Comparison of ENCODE assay signal across 7 mouse cellular contexts in genomic region chr1:96872361-96872693, GRCm38 (mm10). TPM values are rescaled to one million over a fixed set of nuclear protein-coding genes. Genes with fewer than 3 reads are reported as not detected.
DNase-seq lines count a peak whose midpoint lies in the region; ATAC-seq and TF ChIP-seq lines count a peak whose summit lies in the region.

No protein-coding gene starts in this region.

- no peaks in the 10 kb centered on the region for H3K36me3 ChIP-seq in lung, postnatal 0 days (ENCODE audit: insufficient read depth, low read length)
- no peaks in the 10 kb centered on the region for H3K36me3 ChIP-seq in forebrain, embryonic 13.5 days (ENCODE audit: poor library complexity, severe bottlenecking)
- H3K36me3 ChIP-seq in limb, embryonic 11.5 days (ENCODE audit: control insufficient read depth, insufficient read depth, low read length): no peaks in the 10 kb centered on the region

- no peaks in the 10 kb centered on the region for H3K9me3 ChIP-seq in lung, postnatal 0 days (ENCODE audit: low read length)
- H3K9me3 ChIP-seq in forebrain, embryonic 13.5 days (replicated peaks): no peaks in the 10 kb centered on the region
- H3K9me3 ChIP-seq in limb, embryonic 11.5 days (ENCODE audit: control insufficient read depth, low read length): no peaks in the 10 kb centered on the region

- H3K27ac ChIP-seq in lung, postnatal 0 days (ENCODE audit: low read length): no peak overlapping the region; the same call in 1 of the 2 replicates
- no peak overlapping the region for H3K27ac ChIP-seq in forebrain, embryonic 13.5 days
- no peak overlapping the region for H3K27ac ChIP-seq in limb, embryonic 11.5 days (replicated peaks; ENCODE audit: low read depth, low read length)
- H3K27ac ChIP-seq in olfactory bulb, adult 2 months (ENCODE audit: insufficient read depth, low read depth, low read length): no peak overlapping the region

- peak overlapping the region; percentile 70 for H3K4me2 ChIP-seq in lung, postnatal 0 days (replicated peaks; ENCODE audit: low read depth, low read length)
- peak overlapping the region; percentile 92 for H3K4me2 ChIP-seq in forebrain, embryonic 13.5 days
- peak overlapping the region; percentile 90 for H3K4me2 ChIP-seq in limb, embryonic 11.5 days (ENCODE audit: low read depth, severe bottlenecking)

- peak overlapping the region; percentile 51 for H3K4me3 ChIP-seq in lung, postnatal 0 days (ENCODE audit: low read depth, low read length)
- H3K4me3 ChIP-seq in forebrain, embryonic 13.5 days: peak overlapping the region; percentile 57
- H3K4me3 ChIP-seq in limb, embryonic 11.5 days (ENCODE audit: low read depth, low read length): peak overlapping the region; percentile 42
- H3K4me3 ChIP-seq in olfactory bulb, adult 2 months (ENCODE audit: insufficient read depth, low read depth, low read length): peak overlapping the region; percentile 58

- DNase-seq in lung, postnatal 0 days (ENCODE audit: low spot score): no peak
- no peak for DNase-seq in lung, postnatal 4 days
- DNase-seq in limb, embryonic 11.5 days (ENCODE audit: low spot score): no peak
- DNase-seq in natural killer cell, adult 2 months (ENCODE audit: low spot score in 2 of 2): no peak
- no peak for DNase-seq in right cerebral cortex, postnatal 36 days (ENCODE audit: low spot score in 2 of 2)

- no peaks in the 10 kb centered on the region for H3K27me3 ChIP-seq in lung, postnatal 0 days (replicated peaks; ENCODE audit: insufficient read depth, low read length)
- H3K27me3 ChIP-seq in forebrain, embryonic 13.5 days: 0 out of 2 replicates have a peak, but pooled peaks cover 13% of the 10 kb centered on the region
- peaks cover 10% of the 10 kb centered on the region for H3K27me3 ChIP-seq in limb, embryonic 11.5 days (ENCODE audit: control insufficient read depth, insufficient read depth, low read length)

- H3K4me1 ChIP-seq in lung, postnatal 0 days (ENCODE audit: insufficient read depth, low read depth, low read length): peaks cover 8% of the 10 kb centered on the region; the same call in 1 of the 2 replicates
- peaks cover 9% of the 10 kb centered on the region; the same call in 1 of the 2 replicates for H3K4me1 ChIP-seq in forebrain, embryonic 13.5 days
- 0 out of 2 replicates have a peak, but pooled peaks cover 2% of the 10 kb centered on the region for H3K4me1 ChIP-seq in limb, embryonic 11.5 days (ENCODE audit: control insufficient read depth, insufficient read depth, low read length)
- peaks cover 12% of the 10 kb centered on the region for H3K4me1 ChIP-seq in olfactory bulb, adult 2 months (ENCODE audit: control insufficient read depth, insufficient read depth, low read length)

- no peak for TF ChIP-seq POLR2A in olfactory bulb, adult 2 months (IDR thresholded peaks at IDR 0.05; ENCODE audit: insufficient read depth, low read depth, low read length)

- TF ChIP-seq CTCF in lung, postnatal 0 days (IDR thresholded peaks at IDR 0.05): no peak
- no peak for TF ChIP-seq CTCF in olfactory bulb, adult 2 months (IDR thresholded peaks at IDR 0.05; ENCODE audit: insufficient read depth, low read depth, low read length)

- WGBS in lung, postnatal 0 days: 1% methylated on average over 10 of the region's 10 CpGs
- 4% methylated on average over 10 of the region's 10 CpGs for WGBS in forebrain, embryonic 13.5 days
- WGBS in limb, embryonic 11.5 days: 3% methylated on average over 10 of the region's 10 CpGs
- WGBS in olfactory bulb, adult 2 months: 4% methylated on average over 10 of the region's 10 CpGs

- TF ChIP-seq EP300 in lung, postnatal 0 days (IDR thresholded peaks at IDR 0.05): no peak

- H3K9ac ChIP-seq in lung, postnatal 0 days (replicated peaks; ENCODE audit: low read depth): peak overlapping the region; percentile 41; the same call in 1 of the 2 replicates
- peak overlapping the region; percentile 62 for H3K9ac ChIP-seq in forebrain, embryonic 13.5 days
- no peak overlapping the region for H3K9ac ChIP-seq in limb, embryonic 11.5 days (ENCODE audit: low read length)

- ATAC-seq in lung, postnatal 0 days: peak; percentile 7; the same call in 1 of the 2 replicates
- ATAC-seq in forebrain, embryonic 13.5 days: no peak
- ATAC-seq in limb, embryonic 11.5 days (ENCODE audit: insufficient number of reproducible peaks, low FRiP score, low TSS enrichment, low read depth): no peak

RNA-seq across cellular contexts. Expression of gene Slco4c1, which starts 0.4 kb away (rescaled TPM):
- 30.6 and 37.8 TPM in 2 replicates for polyA plus RNA-seq in lung, postnatal 0 days (2015; fragmentation: Nextera tagmentation; extraction: Ambion mirVana)
- 0.08 and 0.23 TPM in 2 replicates for polyA plus RNA-seq in forebrain, embryonic 13.5 days (2015; fragmentation: Nextera tagmentation; extraction: Ambion mirVana)
- polyA plus RNA-seq in limb, embryonic 11.5 days (2014; fragmentation: Nextera tagmentation; extraction: Ambion mirVana): not detected in 2 replicates
- not detected in 2 replicates for polyA plus RNA-seq in olfactory bulb, adult 2 months (2012; ENCODE audit: insufficient read depth, insufficient read length, low replicate concordance, missing spikeins)

Comparison
In these comparisons a context has a peak if more than half of its experiments do, and no peak if none do; other contexts are left out.
1. RNA of gene Slco4c1, which starts 0.4 kb away (polyA plus RNA-seq): 30.6 to 37.8 TPM in lung, postnatal 0 days; 0.08 to 0.23 TPM in forebrain, embryonic 13.5 days, not detected in limb, embryonic 11.5 days and not detected in olfactory bulb, adult 2 months; every median in the first group is over 10 times any median in the second.
2. Peak in every context shown above with its lines, with median percentiles within 50 percentile points of each other: H3K4me2 ChIP-seq and H3K4me3 ChIP-seq.